Mouse (Mus musculus) regulatory T cell (primary cell): Measurements from ENCODE around the gene Gm14443.
"Not testable (repeated sequence)": the region's sequence is repeated elsewhere in the genome, so short reads cannot be mapped to it uniquely, and the experiment has no call there.

ENCODE experiments used
- in situ Hi-C: fragments of 300-600 bp; cut with MboI, MseI; formaldehyde crosslinking; loops from one replicate; pipeline ENCODE4 v1.15.1; 2025; ENCODE audit warnings: high pct_unique_total_duplicates

Gene Gm14443

DNA sequence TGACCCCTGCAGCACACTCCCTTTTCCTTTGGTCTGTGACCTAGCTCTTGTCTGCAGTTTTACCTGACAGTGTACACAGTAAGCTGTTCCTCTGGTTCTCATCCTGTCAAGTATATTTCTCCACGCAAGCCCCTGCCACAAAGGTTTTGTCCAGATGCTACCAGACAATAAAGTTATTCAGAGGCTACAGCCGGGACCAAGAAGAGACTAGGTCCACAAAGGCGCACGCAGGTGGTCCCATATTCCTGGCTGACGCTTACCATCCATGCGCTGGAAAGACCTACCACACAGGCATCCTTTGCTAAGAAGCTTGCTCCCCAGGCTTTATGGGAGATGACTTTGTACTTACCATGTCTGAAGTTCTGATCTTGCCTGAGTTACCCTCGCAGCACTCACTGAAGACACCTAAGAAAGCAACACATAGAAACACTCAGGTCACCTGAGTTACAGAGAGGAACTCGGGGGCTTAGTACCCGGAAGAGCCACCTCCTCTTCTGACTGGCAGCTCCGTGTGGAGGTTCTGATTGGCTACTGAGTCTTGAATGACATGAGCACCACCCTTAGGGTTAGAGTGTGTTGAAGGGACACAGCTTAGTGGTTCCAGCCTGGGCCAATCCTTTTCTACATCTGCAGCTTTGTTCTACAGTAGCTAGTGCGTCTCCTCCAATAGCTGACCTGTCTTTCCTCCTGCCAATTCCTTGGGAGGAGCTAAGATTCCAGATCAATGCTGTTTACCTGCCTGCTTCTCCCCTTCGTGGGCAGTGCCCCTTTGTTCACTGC is at the start of gene Gm14443:
Gm14443 (minus strand) TSS at position 471 of the 780 bp plus-strand sequence.
- in situ Hi-C loops, result loop anchor here (5.0 kb wide), 1 partner anchor 817 kb away; no protein-coding TSS in a partner anchor

DNA sequence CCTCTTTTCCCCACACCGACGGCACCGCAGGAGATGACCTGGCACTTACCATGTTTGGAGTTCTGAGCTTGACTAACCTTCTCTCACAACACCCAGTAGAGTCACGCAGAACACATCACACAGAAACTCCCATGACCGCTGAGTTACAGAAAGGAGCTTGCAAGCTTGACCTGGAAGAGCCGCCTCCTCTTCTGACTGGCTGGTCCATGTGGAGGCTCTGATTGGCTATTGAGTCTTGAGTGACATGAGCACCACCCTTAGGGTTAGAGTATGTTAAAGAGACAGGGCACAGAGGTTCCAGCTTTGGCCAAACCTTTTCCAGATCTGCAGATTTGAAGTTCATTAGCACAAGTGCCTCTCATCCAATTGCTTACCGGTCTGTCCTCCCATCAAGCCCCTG is 31.1 kb upstream of the Gm14443 start, which contains the start of gene Gm14391:
Gm14391 (minus strand) TSS at position 186 of the 400 bp plus-strand sequence.
- in situ Hi-C loops, result not testable (repeated sequence)

DNA sequence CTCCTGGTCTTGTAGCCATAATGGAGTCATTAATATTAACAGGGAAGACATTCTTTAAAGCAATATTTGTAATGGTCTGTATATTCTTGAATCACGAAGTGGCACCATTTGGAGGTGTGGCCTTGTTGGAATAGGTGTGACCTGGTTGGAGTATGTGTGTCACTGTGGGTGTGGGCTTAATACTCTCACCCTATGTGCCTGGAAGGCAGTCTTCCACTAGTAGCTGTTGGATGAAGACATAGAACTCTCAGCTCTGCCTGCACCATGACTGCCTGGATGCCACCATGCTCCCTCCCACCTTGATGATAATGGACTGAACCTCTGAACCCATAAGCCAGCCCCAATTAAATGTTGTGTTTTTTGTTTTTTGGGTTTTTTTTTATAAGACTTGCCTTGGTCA is 3.3 kb upstream of the Gm14443 start:
- in situ Hi-C loops, result loop anchor here (5.0 kb wide), 1 partner anchor 813 kb away; no protein-coding TSS in a partner anchor

DNA sequence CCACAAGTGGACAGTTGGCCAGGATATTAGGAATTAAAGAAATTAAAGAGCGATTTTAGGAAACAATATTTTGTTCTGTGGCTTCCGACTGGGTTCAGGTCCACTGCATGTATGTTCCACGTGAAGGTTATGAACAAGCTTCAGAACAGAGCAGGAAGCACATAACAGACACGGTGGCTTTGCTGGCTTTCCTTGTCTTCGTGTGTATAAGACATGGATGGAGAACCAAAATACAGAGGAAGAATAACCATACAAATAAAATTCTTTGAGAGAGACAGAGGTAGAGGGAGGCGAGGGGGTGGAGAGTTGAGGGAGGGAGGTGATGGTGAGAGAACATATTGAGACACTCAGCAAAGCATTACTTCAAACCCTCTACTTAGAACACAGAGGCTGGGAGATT is 641 bp upstream of the Gm14443 start:
- in situ Hi-C loops, result loop anchor here (5.0 kb wide), 1 partner anchor 816 kb away; no protein-coding TSS in a partner anchor

DNA sequence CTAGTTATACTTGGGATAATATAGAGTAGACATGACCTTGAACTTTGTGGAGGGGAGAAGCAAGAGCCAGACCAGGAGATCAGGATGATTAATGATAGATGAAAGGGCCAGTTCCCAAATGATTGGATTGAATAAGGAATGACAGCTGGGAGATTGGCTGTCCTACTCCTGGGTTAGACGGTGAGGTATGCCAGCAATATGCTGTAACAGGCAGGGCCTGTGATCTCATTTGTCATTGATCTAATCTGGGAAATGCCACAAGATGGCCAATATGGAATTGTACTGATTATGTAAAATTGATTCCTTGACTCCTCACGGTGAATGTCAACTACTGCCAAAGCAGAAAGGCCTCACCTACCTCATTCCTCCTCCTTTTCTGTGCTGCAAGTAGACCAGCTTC is 1.6 kb downstream of the Gm14443 start:
- in situ Hi-C loops, result loop anchor here (25.0 kb wide), 5 partner anchors 288 to 1438 kb away; partner anchors contain the start of genes Gm6710 and Zfp965

DNA sequence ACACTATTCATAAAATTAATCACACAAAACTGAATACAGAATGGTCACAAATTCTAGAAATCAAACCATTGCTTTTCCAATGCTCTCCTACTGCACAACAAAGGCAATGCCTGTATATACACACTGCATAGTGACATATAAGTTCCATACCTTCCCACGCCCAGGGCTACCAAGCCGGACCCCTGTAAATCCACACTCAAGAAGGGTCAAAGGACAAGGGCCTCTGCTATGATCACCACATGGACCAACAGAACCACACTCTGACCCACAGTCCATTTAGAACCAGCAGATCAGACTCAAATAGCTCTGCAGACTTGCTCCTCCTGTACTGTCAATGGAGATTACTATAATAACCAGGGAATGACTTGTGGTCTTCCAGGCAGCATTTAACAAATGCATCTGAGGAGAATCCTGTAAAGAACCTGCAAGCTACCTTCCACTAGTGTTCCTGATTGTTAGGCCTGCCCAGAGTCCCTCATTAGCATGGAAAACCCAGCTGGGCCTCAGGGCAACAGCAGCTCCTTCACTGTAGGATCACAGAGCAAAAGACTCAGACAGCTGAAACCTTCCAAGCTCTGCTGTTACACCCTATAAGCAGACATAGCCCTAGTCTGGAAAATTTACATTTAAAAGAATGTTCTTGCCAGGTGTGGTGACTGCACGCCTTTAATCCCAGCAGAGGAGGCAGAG is 2.6 kb downstream of the Gm14443 start:
- in situ Hi-C loops, result loop anchor here (25.0 kb wide), 5 partner anchors 289 to 1439 kb away; partner anchors contain the start of genes Gm6710 and Zfp965

DNA sequence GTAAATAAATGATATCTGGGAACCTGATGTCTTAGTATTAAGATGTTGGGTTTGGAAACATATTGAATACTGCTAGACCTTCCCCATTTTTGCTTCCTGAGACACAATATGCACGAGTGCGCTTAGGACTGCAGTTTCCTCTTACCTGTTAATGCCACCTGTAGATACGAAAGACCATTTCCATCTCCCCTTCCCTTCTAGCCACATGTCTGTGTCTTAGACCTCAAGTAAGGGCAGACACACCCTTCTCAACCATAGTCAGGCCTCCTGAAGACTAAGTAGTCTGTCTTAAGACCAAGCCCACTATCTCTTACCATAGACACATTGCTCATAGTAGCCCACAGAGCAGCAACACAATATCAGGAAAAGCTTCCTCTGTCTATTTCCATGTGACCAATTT is 3.5 kb downstream of the Gm14443 start:
- in situ Hi-C loops, result loop anchor here (25.0 kb wide), 5 partner anchors 290 to 1440 kb away; partner anchors contain the start of genes Gm6710 and Zfp965

DNA sequence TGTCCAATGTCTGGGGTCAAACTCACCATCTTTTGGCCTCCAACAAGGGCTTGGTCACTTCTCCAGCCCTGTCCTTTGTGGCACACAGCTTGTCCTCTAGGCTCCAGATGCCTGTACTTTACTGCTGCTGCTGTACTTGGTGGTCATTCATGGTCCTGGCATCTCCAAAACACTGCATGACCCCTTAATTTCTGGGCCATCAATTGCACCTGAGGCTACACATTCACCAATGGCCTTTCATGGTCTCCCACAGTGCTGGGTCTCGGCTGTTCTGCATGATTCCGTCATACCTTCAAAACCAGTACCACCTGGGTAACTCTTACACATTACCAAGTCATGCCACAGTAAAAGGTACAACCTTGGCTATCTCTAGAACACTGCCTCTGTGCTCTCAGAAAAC is 8.8 kb downstream of the Gm14443 start:
- in situ Hi-C loops, result loop anchor here (25.0 kb wide), 5 partner anchors 295 to 1445 kb away; partner anchors contain the start of genes Gm6710 and Zfp965

DNA sequence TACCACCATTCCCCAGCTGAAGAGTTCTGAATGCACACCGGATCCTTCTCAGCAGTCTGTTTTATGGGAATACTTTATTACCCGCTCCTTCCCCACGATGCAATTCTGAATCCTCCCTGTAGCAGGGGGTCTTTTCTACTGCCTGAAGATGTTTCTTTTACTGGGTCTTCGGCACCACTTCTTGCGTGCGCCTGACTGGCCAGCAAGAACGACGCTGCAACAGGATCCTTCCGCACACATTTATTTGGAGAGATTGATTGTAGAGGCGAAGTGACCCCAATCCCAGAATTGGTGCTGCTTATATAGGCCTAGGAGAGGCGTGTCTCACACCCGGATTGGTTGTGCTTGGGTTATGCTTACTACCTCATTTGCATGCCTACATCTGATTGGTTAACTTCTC is 10.6 kb downstream of the Gm14443 start:
- in situ Hi-C loops, result loop anchor here (25.0 kb wide), 5 partner anchors 297 to 1447 kb away; partner anchors contain the start of genes Gm6710 and Zfp965

DNA sequence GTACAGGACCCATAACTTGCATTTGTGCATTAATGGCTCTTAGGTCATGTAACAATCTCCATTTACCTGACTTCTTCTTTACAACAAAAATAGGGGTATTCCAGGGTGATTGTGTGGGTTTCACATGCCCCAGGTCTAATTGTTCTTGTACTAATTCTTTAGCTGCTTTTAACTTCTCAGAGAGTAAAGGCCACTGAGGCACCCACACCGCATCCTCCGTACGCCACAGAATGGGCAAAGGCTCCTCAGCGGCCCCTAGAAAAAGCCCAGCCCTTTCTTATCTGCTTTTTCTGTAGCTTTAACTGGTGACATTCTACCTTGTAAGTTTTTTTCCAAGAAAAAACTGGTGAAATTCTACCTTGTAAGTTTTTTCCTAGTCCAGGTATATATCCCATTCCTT is 14.2 kb downstream of the Gm14443 start:
- in situ Hi-C loops, result loop anchor here (25.0 kb wide), 5 partner anchors 301 to 1451 kb away; partner anchors contain the start of genes Gm6710 and Zfp965

DNA sequence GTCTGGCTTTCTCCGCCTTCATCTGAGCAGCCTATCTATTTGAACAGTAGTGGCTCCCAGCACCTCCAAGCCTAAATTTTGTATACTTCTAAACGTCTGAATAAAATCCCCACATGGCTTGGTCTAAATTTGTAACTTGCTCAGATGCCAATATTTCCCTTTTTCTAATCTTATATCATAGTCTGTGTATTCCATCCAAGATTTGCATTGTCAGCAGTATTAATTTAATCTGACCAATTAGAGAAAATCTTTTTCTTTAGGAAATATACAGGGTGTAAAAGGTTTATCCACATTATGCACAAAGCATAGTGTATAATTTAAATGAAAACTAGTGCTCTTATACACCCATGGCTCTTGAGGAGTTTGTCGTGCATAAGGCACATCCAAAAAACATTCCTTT is 17.0 kb downstream of the Gm14443 start:
- in situ Hi-C loops, result loop anchor here (25.0 kb wide), 5 partner anchors 304 to 1454 kb away; partner anchors contain the start of genes Gm6710 and Zfp965

DNA sequence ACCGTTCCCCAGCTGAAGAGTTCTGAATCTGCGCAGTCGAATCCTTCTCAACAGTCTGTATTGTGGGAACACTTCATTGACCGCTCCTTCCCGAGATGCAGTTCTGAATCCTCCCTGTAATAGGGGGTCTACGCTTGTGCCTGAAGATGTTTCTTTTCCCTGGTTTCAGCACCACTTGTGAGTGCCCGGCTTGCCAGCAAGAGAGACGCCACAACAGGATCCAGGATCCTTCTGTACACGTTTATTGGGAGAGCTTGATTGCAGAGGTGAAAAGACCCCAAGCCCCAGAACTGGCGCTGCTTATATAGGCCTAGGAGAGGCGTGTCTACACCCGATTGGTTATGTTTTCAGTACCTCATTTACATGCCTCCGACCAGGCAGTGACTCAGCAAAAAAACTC is 19.0 kb downstream of the Gm14443 start:
- in situ Hi-C loops, result loop anchor here (25.0 kb wide), 5 partner anchors 306 to 1456 kb away; partner anchors contain the start of genes Gm6710 and Zfp965

DNA sequence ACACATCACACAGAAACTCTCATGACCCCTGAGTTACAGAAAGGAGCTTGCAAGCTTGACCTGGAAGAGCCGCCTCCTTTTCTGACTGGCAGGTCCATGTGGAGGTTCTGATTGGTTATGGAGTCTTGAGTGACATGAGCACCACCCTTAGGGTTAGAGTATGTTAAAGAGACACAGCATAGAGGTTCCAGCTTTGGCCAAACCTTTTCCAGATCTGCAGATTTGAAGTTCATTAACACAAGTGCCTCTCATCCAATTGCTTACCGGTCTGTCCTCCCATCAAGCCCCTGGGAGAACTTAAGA is 33.7 kb downstream of the Gm14443 start, which contains the start of gene Gm14399:
Gm14399 (minus strand) TSS at position 20 of the 303 bp plus-strand sequence.
- in situ Hi-C loops, result not testable (repeated sequence)

DNA sequence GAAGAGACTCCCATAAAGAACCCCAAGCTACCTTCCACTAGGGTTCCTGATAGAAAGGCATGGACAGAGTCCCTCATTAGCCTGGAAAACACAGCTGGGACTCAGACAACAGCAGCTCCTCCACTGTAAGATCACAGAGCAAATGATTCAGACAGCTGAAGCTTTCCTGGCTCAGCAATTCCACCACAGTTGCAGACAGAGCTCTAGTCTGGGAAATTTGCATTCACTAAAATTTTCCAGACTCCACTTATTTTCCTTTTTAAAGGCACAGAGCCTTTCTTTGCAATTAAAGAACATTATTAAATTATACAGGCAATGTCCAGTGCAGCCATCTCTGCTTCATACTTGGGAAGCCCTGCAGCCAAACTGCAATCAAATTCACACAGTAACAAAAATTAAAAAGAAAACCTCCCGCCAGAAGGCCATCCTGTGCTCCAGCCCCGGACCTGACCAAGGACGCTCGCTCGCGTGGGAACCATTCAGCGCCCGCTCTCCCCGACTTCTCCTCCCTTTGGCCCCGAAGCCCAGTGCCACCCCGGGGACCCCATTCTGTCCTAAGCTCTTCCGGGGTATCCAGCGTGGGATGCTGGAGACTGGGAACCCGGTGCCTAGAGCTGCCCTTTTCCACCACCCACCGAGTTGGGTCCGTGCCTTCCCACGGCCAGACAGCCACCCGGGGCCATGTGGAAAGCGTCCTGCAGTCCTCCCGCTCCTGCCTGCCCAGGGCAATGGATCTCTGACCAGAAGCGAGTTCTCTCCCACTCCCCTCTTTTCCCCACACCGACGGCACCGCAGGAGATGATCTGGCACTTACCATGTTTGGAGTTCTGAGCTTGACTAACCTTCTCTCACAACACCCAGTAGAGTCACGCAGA is 34.3 kb downstream of the Gm14443 start:
- in situ Hi-C loops, result not testable (repeated sequence)

DNA sequence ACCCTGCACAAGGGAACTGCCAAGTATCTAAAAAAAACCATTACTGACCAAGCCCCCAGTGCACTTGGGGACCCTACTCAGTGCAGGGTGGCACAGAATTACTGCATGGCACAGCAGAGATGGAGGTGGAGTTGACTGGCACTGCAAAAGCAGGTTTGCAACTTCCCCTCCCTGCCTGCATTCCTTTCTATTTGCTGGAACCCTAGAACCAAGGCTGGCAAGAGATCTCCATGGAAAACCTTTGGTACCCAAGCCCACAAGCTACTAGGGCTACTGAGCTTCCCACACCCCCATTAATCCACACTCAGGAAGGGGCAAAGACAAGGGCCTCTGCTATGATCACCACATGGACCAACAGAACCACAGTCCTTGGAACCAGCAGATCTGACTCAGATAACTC is 35.0 kb downstream of the Gm14443 start:
- in situ Hi-C loops, result not testable (repeated sequence)
